Mouse (Mus musculus) embryonic fibroblast, embryonic 13.5 days (primary cell): ENCODE results near the gene Cdc14b.

Experiments
- CTCF ChIP-seq: IDR thresholded peaks from 2 replicates; pipeline ENCODE4 v1.5.1; 2011; ENCODE audit warnings: mild to moderate bottlenecking, control low read depth, low read length, moderate library complexity, borderline replicate concordance; ENCODE audit not compliant: insufficient read depth
- POLR2A ChIP-seq: IDR thresholded peaks from 2 replicates; pipeline ENCODE4 v1.6.1; 2011; ENCODE audit warnings: low read depth, mild to moderate bottlenecking, control low read depth, low read length, moderate library complexity

DNA sequence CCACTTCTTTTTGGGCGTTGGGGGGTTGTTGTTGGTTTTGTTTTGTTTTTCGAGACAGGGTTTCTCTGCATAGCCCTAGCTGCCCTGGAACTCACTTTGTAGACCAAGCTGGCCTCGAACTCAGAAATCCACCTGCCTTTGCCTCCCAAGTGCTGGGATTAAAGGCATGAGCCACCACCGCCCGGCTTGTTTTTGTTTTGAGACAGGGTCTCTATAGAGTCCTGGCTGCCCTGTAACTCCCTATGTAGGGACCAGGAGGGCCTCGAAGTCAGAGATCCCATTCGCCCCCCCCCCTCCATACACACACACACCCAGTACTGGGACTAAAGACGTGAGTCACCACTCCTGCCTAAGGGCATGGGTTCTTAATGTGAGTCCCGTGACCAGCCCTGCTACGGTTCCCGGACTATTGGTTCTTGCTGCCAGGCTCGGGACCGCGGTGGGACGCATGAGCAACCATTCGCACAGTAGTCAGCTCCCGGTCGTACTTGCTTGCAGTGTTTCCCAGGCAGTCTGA, 121.3 kb downstream of the Cdc14b start:
- TF ChIP-seq CTCF, result no peak
- TF ChIP-seq POLR2A, result peak; percentile 66
